Mouse (Mus musculus) heart, embryonic 15.5 days (tissue): ENCODE results near the gene Slpi. TPM values are rescaled to one million over a fixed set of nuclear protein-coding genes. Genes with fewer than 3 reads are reported as not detected.

Experiments used
- ATAC-seq: fragments of 200-750 bp; cut with Nextera tagmentation; replicated peaks from 2 replicates; pipeline ENCODE4 v1.8.0; 2017; ENCODE audit warnings: low read depth, moderate TSS enrichment; ENCODE audit not compliant: insufficient number of reproducible peaks, insufficient read depth, low FRiP score
- H3K27ac ChIP-seq: fragments of 300-500 bp; sonication (generic); 2 replicates; pipeline ENCODE4 v1.5.1; 2015; ENCODE audit warnings: mild to moderate bottlenecking, inconsistent platforms
- H3K27me3 ChIP-seq: fragments of 300-500 bp; sonication (generic); 2 replicates; pipeline ENCODE4 v1.6.1; 2015; ENCODE audit warnings: inconsistent platforms
- H3K36me3 ChIP-seq: fragments of 300-500 bp; sonication (generic); 2 replicates; pipeline ENCODE4 v1.6.1; 2015; ENCODE audit warnings: mild to moderate bottlenecking, inconsistent platforms
- H3K4me1 ChIP-seq: fragments of 300-500 bp; sonication (generic); replicated peaks from 2 replicates; pipeline ENCODE4 v1.6.1; 2015; ENCODE audit warnings: inconsistent platforms
- H3K4me2 ChIP-seq: fragments of 300-500 bp; sonication (generic); 2 replicates; pipeline ENCODE4 v1.6.1; 2015; ENCODE audit warnings: inconsistent platforms, mild to moderate bottlenecking, moderate library complexity
- H3K4me3 ChIP-seq: fragments of 300-500 bp; sonication (generic); 2 replicates; pipeline ENCODE4 v1.5.1; 2015; ENCODE audit warnings: mild to moderate bottlenecking, inconsistent platforms
- H3K9ac ChIP-seq: fragments of 300-500 bp; sonication (generic); 2 replicates; pipeline ENCODE4 v1.6.1; 2015; ENCODE audit warnings: mild to moderate bottlenecking, inconsistent platforms
- H3K9me3 ChIP-seq: fragments of 300-500 bp; sonication (generic); replicated peaks from 2 replicates; pipeline ENCODE4 v1.6.1; 2016; ENCODE audit warnings: inconsistent platforms
- WGBS: fragments of 180-500 bp; shearing (Covaris S2); methylation state at CpG from one replicate; pipeline ENCODE4 v1.1.7; 2015; ENCODE audit warnings: mixed read lengths; 5-methylcytosine and 5-hydroxymethylcytosine counted together
- polyA plus RNA-seq: library from polyadenylated mRNA; unstranded; fragments of >200 nt; fragmentation: Nextera tagmentation; extraction: Ambion mirVana; gene quantifications from 2 replicates; pipeline ENCODE4 v1.2.1, GENCODE M21; 2015

Slpi gene
- polyA plus RNA-seq, 1 experiment from 2014 or later, result 1.6 TPM

DNA sequence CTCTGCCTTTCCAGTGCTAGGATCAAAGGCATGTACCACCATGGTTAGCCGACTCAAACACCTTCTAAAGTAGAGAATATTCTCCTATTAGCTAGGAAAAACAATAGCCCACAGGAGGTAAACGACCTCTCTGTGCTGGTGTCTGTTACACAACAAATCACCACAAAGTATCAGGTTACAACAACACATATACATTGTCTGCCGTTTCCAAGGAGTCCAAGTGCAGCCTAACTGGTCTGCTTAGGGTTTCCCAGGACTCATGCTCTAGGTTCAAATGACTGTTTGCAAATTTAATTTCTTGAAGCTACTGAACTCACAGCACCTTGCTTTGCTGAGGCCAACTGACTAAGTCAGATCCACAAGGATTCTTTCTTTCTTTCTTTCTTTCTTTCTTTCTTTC lies 30.6 kb upstream of the Slpi start:
- 15% methylated on average over 3 of the region's 3 CpGs for WGBS
- Histone ChIP-seq H3K9ac (no peak overlapping the region), H3K4me3 (no peak overlapping the region), H3K27ac (no peak overlapping the region), H3K9me3 (no peaks in the 10 kb centered on the region), H3K36me3 (peaks cover 8% of the 10 kb centered on the region), H3K27me3 (peaks cover 16% of the 10 kb centered on the region), H3K4me2 (no peak overlapping the region), H3K4me1 (no peaks in the 10 kb centered on the region; the same call in 1 of the 2 replicates)
- ATAC-seq, result no peak

GRCm38 (mm10) chr2:164418308-164418875 lies 29.5 kb upstream of the Slpi start:
- Histone ChIP-seq H3K36me3 (no peaks in the 10 kb centered on the region), H3K27me3 (peaks cover 26% of the 10 kb centered on the region), H3K4me3 (no peak overlapping the region), H3K9me3 (no peaks in the 10 kb centered on the region), H3K4me2 (no peak overlapping the region), H3K9ac (no peak overlapping the region), H3K27ac (no peak overlapping the region), H3K4me1 (peaks cover 7% of the 10 kb centered on the region; the same call in 1 of the 2 replicates)
- 39% methylated on average over 3 of the region's 3 CpGs for WGBS
- ATAC-seq, result no peak

DNA sequence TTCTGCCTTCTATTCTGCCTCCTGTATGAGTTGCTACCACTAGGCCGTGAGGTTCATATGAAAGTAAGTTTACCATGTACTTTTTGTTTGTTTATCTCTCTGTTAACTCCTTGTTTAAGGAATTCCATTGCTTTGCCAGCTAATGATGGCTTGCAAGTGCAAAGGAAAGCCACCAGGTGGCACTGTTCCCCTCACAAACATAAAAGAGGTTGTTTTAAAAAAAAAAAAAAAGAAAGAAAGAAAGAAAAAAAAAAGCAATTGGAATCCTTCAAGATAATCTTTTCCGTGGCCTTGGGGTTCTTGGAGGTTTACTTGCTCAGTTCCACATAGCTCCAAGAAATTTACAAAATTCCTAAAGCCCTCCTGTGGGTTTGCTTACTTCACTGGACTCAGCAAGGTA lies 28.3 kb upstream of the Slpi start:
- Histone ChIP-seq H3K9me3 (no peaks in the 10 kb centered on the region), H3K4me3 (no peak overlapping the region), H3K27ac (no peak overlapping the region), H3K36me3 (no peaks in the 10 kb centered on the region), H3K9ac (no peak overlapping the region), H3K4me2 (no peak overlapping the region), H3K4me1 (peaks cover 7% of the 10 kb centered on the region; the same call in 1 of the 2 replicates), H3K27me3 (peaks cover 30% of the 10 kb centered on the region)
- WGBS, result 0% methylated on average over 2 of the region's 2 CpGs
- no peak for ATAC-seq

DNA sequence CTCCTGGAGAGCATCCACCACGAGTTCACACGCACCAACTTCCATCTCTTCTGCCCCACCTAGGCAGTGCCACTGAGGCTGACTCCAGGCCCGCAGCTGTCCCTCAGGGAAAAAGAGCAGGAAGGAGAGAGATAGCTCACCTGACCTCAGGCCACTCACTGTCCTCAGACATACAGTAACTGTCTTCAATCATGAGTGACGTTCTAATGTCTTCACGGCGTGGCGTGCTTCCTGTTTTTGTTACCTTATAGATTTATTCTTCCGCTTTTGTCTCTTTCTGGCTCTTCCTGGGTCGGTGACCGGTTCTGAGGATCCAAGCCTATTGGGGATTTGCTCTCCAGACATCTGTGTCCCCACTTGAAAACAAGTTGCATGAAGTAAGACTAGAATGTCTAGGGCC lies 25.7 kb upstream of the Slpi start:
- Histone ChIP-seq H3K36me3 (no peaks in the 10 kb centered on the region), H3K4me2 (peak overlapping the region; percentile 52), H3K4me3 (peak overlapping the region; percentile 23; the same call in 1 of the 2 replicates), H3K9ac (no peak overlapping the region), H3K27me3 (peaks cover 48% of the 10 kb centered on the region), H3K9me3 (no peaks in the 10 kb centered on the region), H3K27ac (no peak overlapping the region), H3K4me1 (peaks cover 7% of the 10 kb centered on the region; the same call in 1 of the 2 replicates)
- ATAC-seq, result no peak
- WGBS, result 53% methylated on average over 10 of the region's 10 CpGs

- Histone ChIP-seq H3K4me2 (peak overlapping the region; percentile 52), H3K4me3 (peak overlapping the region; percentile 23; the same call in 1 of the 2 replicates), H3K36me3 (no peaks in the 10 kb centered on the region), H3K27me3 (peaks cover 52% of the 10 kb centered on the region), H3K27ac (no peak overlapping the region), H3K9me3 (no peaks in the 10 kb centered on the region), H3K4me1 (peaks cover 7% of the 10 kb centered on the region; the same call in 1 of the 2 replicates), H3K9ac (no peak overlapping the region)
- ATAC-seq, result no peak
- WGBS, result 20% methylated on average over 28 of the region's 28 CpGs
Measured at GRCm38 (mm10) chr2:164414167-164414566, 25.3 kb upstream of the Slpi start.

DNA sequence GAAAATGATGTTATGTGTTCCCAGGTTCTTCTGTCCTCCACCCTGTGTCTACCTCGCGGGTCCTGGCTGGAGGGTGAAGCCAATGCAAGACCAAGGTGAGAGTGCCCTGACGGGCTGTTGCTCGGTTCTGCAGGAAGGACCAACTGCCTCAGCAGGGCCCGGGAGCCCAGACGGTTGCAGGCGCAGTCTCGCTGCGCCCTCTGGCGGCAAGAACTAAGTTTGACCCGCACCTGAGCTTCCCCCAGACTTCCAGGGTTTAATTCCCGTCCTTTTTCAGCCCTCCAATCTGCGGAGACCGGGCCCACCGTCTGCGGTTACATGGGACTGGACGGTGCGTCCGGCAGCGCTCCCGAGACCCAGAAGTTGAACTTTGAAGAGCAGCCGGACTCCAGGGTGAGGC lies 18.8 kb upstream of the Slpi start:
- Histone ChIP-seq H3K9me3 (no peaks in the 10 kb centered on the region), H3K4me1 (peaks cover 29% of the 10 kb centered on the region), H3K9ac (no peak overlapping the region), H3K4me2 (peak overlapping the region; percentile 42), H3K27ac (no peak overlapping the region), H3K4me3 (peak overlapping the region; percentile 5; the same call in 1 of the 2 replicates), H3K36me3 (no peaks in the 10 kb centered on the region), H3K27me3 (peaks cover 89% of the 10 kb centered on the region)
- no peak for ATAC-seq
- WGBS, result under 1% methylated on average over 22 of the region's 22 CpGs

GRCm38 (mm10) chr2:164405519-164405918 lies 16.6 kb upstream of the Slpi start:
- Histone ChIP-seq H3K4me2 (no peak overlapping the region), H3K9ac (no peak overlapping the region), H3K36me3 (no peaks in the 10 kb centered on the region), H3K4me3 (no peak overlapping the region), H3K9me3 (no peaks in the 10 kb centered on the region), H3K27me3 (peaks cover 98% of the 10 kb centered on the region), H3K4me1 (peaks cover 36% of the 10 kb centered on the region), H3K27ac (no peak overlapping the region)
- no peak for ATAC-seq
- WGBS, result 44% methylated on average over 5 of the region's 5 CpGs

DNA sequence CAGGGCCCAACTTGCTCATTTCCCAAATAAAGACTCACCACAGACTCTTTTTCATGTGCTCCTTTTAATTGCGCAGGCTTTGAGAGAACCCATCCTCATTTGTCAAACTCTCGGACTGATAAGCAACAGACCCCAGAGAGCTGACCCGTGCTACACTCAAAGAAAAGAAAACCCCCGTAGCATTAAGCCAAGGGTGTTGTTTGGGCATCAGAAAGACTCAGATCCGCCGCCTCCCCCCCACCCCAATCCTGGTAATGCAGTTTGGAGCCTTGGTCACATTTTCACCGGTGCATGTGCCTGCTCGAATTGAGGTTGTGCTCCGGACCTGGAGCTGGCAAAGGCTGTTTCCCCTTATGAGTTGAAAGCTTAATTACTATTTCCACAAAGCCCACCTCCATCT lies 16.2 kb upstream of the Slpi start, which contains the start of gene Matn4:
Matn4 (minus strand) TSS at position 101 of the 400 bp plus-strand sequence.
- Histone ChIP-seq H3K27me3 (peaks cover 98% of the 10 kb centered on the region), H3K4me1 (peaks cover 39% of the 10 kb centered on the region), H3K9ac (peak within 1 kb of the TSS; percentile 47), H3K4me2 (peak within 1 kb of the TSS; percentile 79), H3K27ac (0 out of 2 replicates have a peak within 1 kb of the TSS, but pooled peaks have one; percentile 15), H3K4me3 (peak within 1 kb of the TSS; percentile 51), H3K36me3 (no peaks in the 10 kb centered on the region), H3K9me3 (no peaks in the 10 kb centered on the region)
- WGBS, result 15% methylated on average over 9 of the region's 9 CpGs
- no peak for ATAC-seq

- peak overlapping the region; percentile 47 for H3K9ac ChIP-seq
Measured at GRCm38 (mm10) chr2:164404082-164404990, 15.4 kb upstream of the Slpi start.

GRCm38 (mm10) chr2:164403396-164404081 lies 14.6 kb upstream of the Slpi start:
- no peak overlapping the region for H3K27ac ChIP-seq
- no peak overlapping the region for H3K9ac ChIP-seq
- peak overlapping the region; percentile 79 for H3K4me2 ChIP-seq
- H3K9me3 ChIP-seq, result no peaks in the 10 kb centered on the region
- no peaks in the 10 kb centered on the region for H3K36me3 ChIP-seq
- H3K4me3 ChIP-seq, result peak overlapping the region; percentile 51; the same call in 1 of the 2 replicates
- peaks cover 39% of the 10 kb centered on the region for H3K4me1 ChIP-seq
- peaks cover 97% of the 10 kb centered on the region for H3K27me3 ChIP-seq
- ATAC-seq, result no peak
- 13% methylated on average over 14 of the region's 14 CpGs for WGBS

More at GRCm38 (mm10) chr2:164404082-164404990, 15.4 kb upstream of the Slpi start:
- peak; percentile 49; the same call in 1 of the 2 replicates for ATAC-seq
- Histone ChIP-seq H3K4me2 (peak overlapping the region; percentile 79), H3K9me3 (no peaks in the 10 kb centered on the region), H3K36me3 (no peaks in the 10 kb centered on the region), H3K27ac (0 out of 2 replicates have a peak overlapping the region, but pooled peaks have one; percentile 15), H3K27me3 (peaks cover 98% of the 10 kb centered on the region), H3K4me3 (peak overlapping the region; percentile 51), H3K4me1 (peaks cover 39% of the 10 kb centered on the region)
- WGBS, result under 1% methylated on average over 49 of the region's 49 CpGs

GRCm38 (mm10) chr2:164402906-164403305 lies 14.0 kb upstream of the Slpi start, which contains the start of gene Rbpjl:
TSS of gene Rbpjl (plus strand) at chr2:164403141.
- H3K4me1 ChIP-seq, result peaks cover 33% of the 10 kb centered on the region
- H3K27ac ChIP-seq, result no peak within 1 kb of the TSS
- ATAC-seq, result 0 out of 2 replicates have a peak, but pooled peaks have one; percentile 24
- H3K4me2 ChIP-seq, result peak within 1 kb of the TSS; percentile 79
- H3K27me3 ChIP-seq, result peaks cover 91% of the 10 kb centered on the region
- H3K9ac ChIP-seq, result no peak within 1 kb of the TSS
- H3K9me3 ChIP-seq, result no peaks in the 10 kb centered on the region
- 3% methylated on average over 17 of the region's 17 CpGs for WGBS
- H3K4me3 ChIP-seq, result peak within 1 kb of the TSS; percentile 51; the same call in 1 of the 2 replicates
- no peaks in the 10 kb centered on the region for H3K36me3 ChIP-seq
